In the genomic region with DNA sequence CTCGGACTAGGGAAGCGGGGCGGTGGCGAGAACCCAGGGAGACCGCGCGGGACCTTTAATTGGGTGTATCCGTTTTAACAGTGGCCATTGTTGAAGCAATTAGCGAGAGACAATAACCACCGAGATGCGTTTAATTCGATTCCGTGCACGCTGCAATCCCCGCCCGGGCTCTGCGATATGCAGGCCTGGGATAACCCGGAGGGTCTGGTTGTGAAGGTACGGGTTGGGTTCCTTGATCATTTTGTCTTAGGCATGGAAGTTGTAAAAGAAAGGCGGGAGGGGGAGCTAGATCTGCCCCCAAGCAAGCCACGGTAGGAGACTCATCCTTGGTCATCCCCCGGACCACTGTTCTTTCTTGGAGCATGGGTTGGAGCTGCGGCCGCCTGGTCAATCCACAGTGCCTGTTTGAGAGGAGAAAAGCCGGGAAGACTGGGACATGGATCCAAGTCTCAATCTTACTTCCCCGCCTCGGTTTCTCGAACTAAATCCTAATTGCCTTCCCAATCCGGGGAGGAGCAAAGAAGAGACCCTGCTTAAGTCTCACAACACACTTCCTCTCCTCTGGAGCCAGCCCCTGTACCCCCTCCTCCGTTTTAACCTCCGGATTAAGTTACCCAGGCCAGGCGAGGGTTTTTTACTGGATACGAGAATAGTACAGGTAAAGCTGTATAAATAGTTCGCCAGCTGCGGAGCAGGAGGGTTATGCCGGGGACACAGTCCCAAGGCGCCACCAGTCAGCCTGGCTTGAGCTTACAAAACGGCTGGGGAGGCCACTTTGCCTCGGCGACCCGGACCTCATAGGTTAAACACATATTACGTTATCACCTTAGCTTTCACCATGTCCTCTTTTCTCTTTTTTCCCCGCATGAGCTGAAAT, we compare ENCODE assay signal across 8 mouse cellular contexts. TPM values are rescaled to one million over a fixed set of nuclear protein-coding genes. Genes with fewer than 3 reads are reported as not detected.
DNase-seq lines count a peak whose midpoint lies in the region; ATAC-seq and TF ChIP-seq lines count a peak whose summit lies in the region.

No protein-coding gene starts in this region.

- WGBS in heart, embryonic 12.5 days: under 1% methylated on average over 43 of the region's 43 CpGs
- under 1% methylated on average over 43 of the region's 43 CpGs for WGBS in limb, embryonic 14.5 days

- no peak for ATAC-seq in heart, embryonic 12.5 days (ENCODE audit: insufficient number of reproducible peaks, low FRiP score)
- no peak for ATAC-seq in limb, embryonic 14.5 days (ENCODE audit: low FRiP score, low read depth)

- H3K4me3 ChIP-seq in ES-E14 (ENCODE audit: insufficient read depth in 1 of 2, low read depth in 1 of 2, low read length in 2 of 2, poor library complexity in 1 of 2, severe bottlenecking in 1 of 2): peak overlapping the region; percentile 6 to 7; a peak in 1 of 4 replicates
- H3K4me3 ChIP-seq in heart, embryonic 12.5 days: peak overlapping the region; percentile 48
- peak overlapping the region; percentile 28 for H3K4me3 ChIP-seq in limb, embryonic 14.5 days (replicated peaks; ENCODE audit: low read length)

- in situ Hi-C loops in ES-E14 (cut with MboI; ENCODE audit: low sequenced_read_pairs in 2 of 2, unreplicated experiment in 2 of 2): loop anchor here (5.0 kb wide), 1 partner anchor 489 kb away; a partner anchor contains a TSS

- no peak overlapping the region for H3K27ac ChIP-seq in ES-E14 (ENCODE audit: insufficient read depth, low read depth, low read length, poor library complexity, severe bottlenecking)
- no peak overlapping the region for H3K27ac ChIP-seq in heart, embryonic 12.5 days (ENCODE audit: poor library complexity, severe bottlenecking)
- H3K27ac ChIP-seq in limb, embryonic 14.5 days (replicated peaks; ENCODE audit: low read depth, low read length): no peak overlapping the region

- DNase-seq in cerebellum, postnatal 10 days: peak; percentile 34 to 65
- no peak for DNase-seq in cerebellum, postnatal 4 days (ENCODE audit: low spot score in 2 of 2)
- no peak for DNase-seq in ES-E14 (ENCODE audit: low read depth, low spot score)
- DNase-seq in limb, embryonic 14.5 days (ENCODE audit: low spot score): no peak
- peak; percentile 41 for DNase-seq in splenic B cell, adult 2 months (ENCODE audit: low read depth, low spot score)
- DNase-seq in gastrocnemius, postnatal 25 days: no peak
- no peak for DNase-seq in gastrocnemius, postnatal 14 days

- no peaks in the 10 kb centered on the region for H3K9me3 ChIP-seq in ES-E14 (ENCODE audit: control insufficient read depth, insufficient read depth, low read depth, low read length)
- H3K9me3 ChIP-seq in heart, embryonic 12.5 days (replicated peaks): no peaks in the 10 kb centered on the region
- no peaks in the 10 kb centered on the region for H3K9me3 ChIP-seq in limb, embryonic 14.5 days (ENCODE audit: control insufficient read depth, low read length)

- peak overlapping the region; percentile 95 for H3K4me2 ChIP-seq in heart, embryonic 12.5 days
- H3K4me2 ChIP-seq in limb, embryonic 14.5 days (replicated peaks; ENCODE audit: low read depth, low read length, severe bottlenecking): peak overlapping the region; percentile 57

- no peaks in the 10 kb centered on the region for H3K36me3 ChIP-seq in ES-E14 (ENCODE audit: control insufficient read depth, insufficient read depth, low read length, poor library complexity, severe bottlenecking)
- no peaks in the 10 kb centered on the region for H3K36me3 ChIP-seq in heart, embryonic 12.5 days
- no peaks in the 10 kb centered on the region for H3K36me3 ChIP-seq in limb, embryonic 14.5 days (ENCODE audit: control insufficient read depth, insufficient read depth, low read length)
- no peaks in the 10 kb centered on the region for H3K36me3 ChIP-seq in splenic B cell, adult 2 months (ENCODE audit: control insufficient read depth, insufficient read depth, low read length, poor library complexity, severe bottlenecking)

- H3K4me1 ChIP-seq in ES-E14 (ENCODE audit: control insufficient read depth in 2 of 2, insufficient read depth in 2 of 2, low read length in 2 of 2, poor library complexity in 1 of 2): peaks cover 0 to 10% of the 10 kb centered on the region in 2 experiments; a peak in 2 of 4 replicates
- H3K4me1 ChIP-seq in heart, embryonic 12.5 days (replicated peaks): peaks cover 44% of the 10 kb centered on the region
- H3K4me1 ChIP-seq in limb, embryonic 14.5 days (ENCODE audit: control insufficient read depth, insufficient read depth, low read length): peaks cover 17% of the 10 kb centered on the region

- TF ChIP-seq POLR2A in limb, embryonic 14.5 days (IDR thresholded peaks at IDR 0.05; ENCODE audit: borderline replicate concordance, extremely low read depth, insufficient read depth, insufficient read length): no peak

- peaks cover 49% of the 10 kb centered on the region for H3K27me3 ChIP-seq in heart, embryonic 12.5 days (replicated peaks)
- H3K27me3 ChIP-seq in limb, embryonic 14.5 days (ENCODE audit: control insufficient read depth, insufficient read depth, low read length): peaks cover 85% of the 10 kb centered on the region
- peaks cover 14% of the 10 kb centered on the region for H3K27me3 ChIP-seq in splenic B cell, adult 2 months (ENCODE audit: control insufficient read depth, insufficient read depth, low read length, poor library complexity, severe bottlenecking)

- no peak overlapping the region for H3K9ac ChIP-seq in ES-E14 (ENCODE audit: insufficient read depth, low read depth, low read length, poor library complexity, severe bottlenecking)
- peak overlapping the region; percentile 61; the same call in 1 of the 2 replicates for H3K9ac ChIP-seq in heart, embryonic 12.5 days
- H3K9ac ChIP-seq in limb, embryonic 14.5 days (ENCODE audit: low read depth, low read length, severe bottlenecking): no peak overlapping the region

- intact Hi-C loops in gastrocnemius, postnatal 14 days (cut with DNase I; ENCODE audit: low total_unique reads): no loop called here

TF ChIP-seq in ES-E14, 5 proteins besides CTCF, POLR2A, EP300 and RAD21:
- no peak for TF ChIP-seq CHD2 (IDR thresholded peaks at IDR 0.05; ENCODE audit: low read depth, low read length)
- TF ChIP-seq MAFK (IDR thresholded peaks at IDR 0.05; ENCODE audit: insufficient read depth, low read depth, low read length): no peak
- TF ChIP-seq HCFC1 (IDR thresholded peaks at IDR 0.05; ENCODE audit: borderline replicate concordance, insufficient read depth, low read length): no peak
- no peak for TF ChIP-seq ZC3H11A (IDR thresholded peaks at IDR 0.05; ENCODE audit: borderline replicate concordance, low read depth, low read length)
- TF ChIP-seq ZNF384 (IDR thresholded peaks at IDR 0.05; ENCODE audit: low read depth, low read length): no peak

RNA-seq across cellular contexts. Expression of a gene that starts 2.1 kb away (rescaled TPM):
- 0.54 TPM in 1 of 2 replicates, not detected in the other for total RNA-seq in ES-E14 (2012; rRNA removed)
- polyA plus RNA-seq in heart, embryonic 12.5 days (2016; fragmentation: Nextera tagmentation; extraction: Ambion mirVana): 1.7 and 1.8 TPM in 2 replicates
- polyA plus RNA-seq in limb, embryonic 14.5 days (2012; rRNA removed): 0.38 and 0.64 TPM in 2 replicates
- polyA plus RNA-seq in limb, embryonic 14.5 days (2014; fragmentation: Nextera tagmentation; extraction: Ambion mirVana): not detected in 2 replicates
- total RNA-seq in gastrocnemius, postnatal 25 days (2021): not detected
- not detected for total RNA-seq in gastrocnemius, postnatal 14 days (2021)

RNA-seq across cellular contexts. Expression of a gene that starts 6.2 kb away (rescaled TPM):
- not detected in 2 replicates for total RNA-seq in ES-E14 (2012; rRNA removed)
- polyA plus RNA-seq in heart, embryonic 12.5 days (2016; fragmentation: Nextera tagmentation; extraction: Ambion mirVana): 1.0 TPM in 1 of 2 replicates, not detected in the other
- polyA plus RNA-seq in limb, embryonic 14.5 days (2012; rRNA removed): not detected in 2 replicates
- polyA plus RNA-seq in limb, embryonic 14.5 days (2014; fragmentation: Nextera tagmentation; extraction: Ambion mirVana): not detected in 2 replicates
- not detected for total RNA-seq in gastrocnemius, postnatal 25 days (2021)
- total RNA-seq in gastrocnemius, postnatal 14 days (2021): not detected

RNA-seq across cellular contexts. Expression of a gene that starts 6.7 kb away (rescaled TPM):
- 0.37 and 2.2 TPM in 2 replicates for total RNA-seq in ES-E14 (2012; rRNA removed)
- 7.9 and 8.0 TPM in 2 replicates for polyA plus RNA-seq in heart, embryonic 12.5 days (2016; fragmentation: Nextera tagmentation; extraction: Ambion mirVana)
- 6.4 and 6.9 TPM in 2 replicates for polyA plus RNA-seq in limb, embryonic 14.5 days (2012; rRNA removed)
- 27.0 and 29.4 TPM in 2 replicates for polyA plus RNA-seq in limb, embryonic 14.5 days (2014; fragmentation: Nextera tagmentation; extraction: Ambion mirVana)
- under 1 TPM; 0.43 to 0.54 TPM for total RNA-seq in gastrocnemius, postnatal 25 days (2021)
- under 1 TPM; 0.31 to 0.55 TPM for total RNA-seq in gastrocnemius, postnatal 14 days (2021)

Comparison
In these comparisons a context has a peak if more than half of its experiments do, and no peak if none do; other contexts are left out.
1. DNase-seq: peak in cerebellum, postnatal 10 days (2 of 2) and splenic B cell, adult 2 months (single experiment); none in cerebellum, postnatal 4 days (0 of 2), ES-E14 (single experiment), limb, embryonic 14.5 days (single experiment), gastrocnemius, postnatal 25 days (single experiment) and gastrocnemius, postnatal 14 days (single experiment).
2. Peak in every context shown above with its lines, with median percentiles within 50 percentile points of each other: H3K4me3 ChIP-seq.